Mouse (Mus musculus): Measurements from ENCODE around the gene Rpl36al.

The Rpl36al gene

GRCm38 (mm10) chr12:69159578-69159940, 24.3 kb downstream of the Rpl36al start:
- DNase-seq (ENCODE audit: low spot score in 2 of 2), result no peak

DNA sequence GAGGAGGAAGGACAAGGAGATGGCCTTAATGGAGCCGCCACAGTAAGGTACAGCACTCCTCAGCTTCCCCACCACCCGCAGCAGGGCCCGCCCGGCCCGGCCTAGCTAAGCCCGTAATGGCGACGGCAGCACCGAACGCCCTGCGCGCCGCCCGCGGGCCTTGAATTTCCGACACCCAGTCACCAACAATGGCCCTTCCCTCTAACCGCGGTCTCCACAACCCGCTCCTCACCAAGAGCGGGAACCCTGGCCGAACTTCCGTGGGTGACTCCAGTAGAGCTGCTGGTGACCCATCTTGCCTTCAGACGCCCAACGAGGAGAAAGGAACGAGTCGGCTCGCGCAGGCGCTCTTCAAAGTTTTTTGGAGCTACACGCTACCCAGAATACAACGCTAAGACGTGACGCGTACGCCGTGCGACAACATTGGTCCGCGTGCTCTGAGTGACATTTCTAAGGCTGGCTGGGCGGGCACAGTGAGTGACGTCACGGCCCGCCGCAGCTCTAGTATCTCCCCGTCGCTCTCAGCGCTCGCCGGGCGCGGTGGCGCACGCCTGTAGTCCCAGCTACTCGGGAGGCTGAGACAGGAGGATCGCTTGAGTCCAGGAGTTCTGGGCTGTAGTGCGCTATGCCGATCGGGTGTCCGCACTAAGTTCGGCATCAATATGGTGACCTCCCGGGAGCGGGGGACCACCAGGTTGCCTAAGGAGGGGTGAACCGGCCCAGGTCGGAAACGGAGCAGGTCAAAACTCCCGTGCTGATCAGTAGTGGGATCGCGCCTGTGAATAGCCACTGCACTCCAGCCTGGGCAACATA, 24.9 kb downstream of the Rpl36al start, which contains the start of gene Rps29:
TSS of gene Rps29 (minus strand) at position 422 of the 813 bp plus-strand sequence.
- peak; percentile 92 to 96 for DNase-seq (ENCODE audit: low spot score in 2 of 2)

DNA sequence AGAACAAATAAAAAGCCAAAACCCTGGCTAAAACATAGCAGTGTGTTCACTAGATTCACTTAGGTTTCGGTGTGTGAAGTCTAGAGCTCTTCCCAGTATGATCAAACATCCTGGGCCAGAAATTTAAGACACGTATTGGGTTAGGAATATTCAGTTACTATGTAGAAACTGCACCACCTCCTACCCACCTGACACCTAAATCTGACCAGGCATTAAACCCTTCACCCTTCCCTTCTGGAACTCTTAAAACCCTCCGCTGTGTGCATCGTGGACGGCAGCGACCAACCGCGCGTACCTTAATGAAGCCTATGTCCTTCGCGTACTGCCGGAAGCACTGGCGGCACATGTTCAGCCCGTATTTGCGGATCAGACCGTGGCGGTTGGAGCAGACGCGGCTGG, 25.5 kb downstream of the Rpl36al start:
- no peak for DNase-seq (ENCODE audit: low spot score in 2 of 2)

DNA sequence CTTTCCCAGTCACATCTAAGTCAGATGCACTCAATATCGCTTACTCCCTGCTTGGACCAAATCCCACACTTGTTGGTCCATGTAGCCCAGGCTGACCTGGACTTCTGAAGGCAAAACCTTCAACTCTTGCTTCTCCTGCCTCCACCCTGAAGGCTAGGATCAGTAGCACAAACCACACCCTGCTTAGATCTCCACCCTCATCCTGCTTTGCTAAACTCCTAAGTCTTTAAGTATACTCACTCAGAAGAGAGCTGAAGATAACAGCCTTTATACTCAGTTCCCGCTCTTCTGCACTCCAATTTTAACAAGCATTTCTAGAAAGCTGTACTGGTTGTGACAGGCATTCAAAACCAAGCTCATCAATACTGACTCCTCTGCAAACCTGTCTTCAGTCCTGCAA, 26.8 kb downstream of the Rpl36al start:
- DNase-seq (ENCODE audit: low spot score in 2 of 2), result no peak

GRCm38 (mm10) chr12:69156436-69156835, 27.4 kb downstream of the Rpl36al start:
- DNase-seq (ENCODE audit: low spot score in 2 of 2), result no peak

DNA sequence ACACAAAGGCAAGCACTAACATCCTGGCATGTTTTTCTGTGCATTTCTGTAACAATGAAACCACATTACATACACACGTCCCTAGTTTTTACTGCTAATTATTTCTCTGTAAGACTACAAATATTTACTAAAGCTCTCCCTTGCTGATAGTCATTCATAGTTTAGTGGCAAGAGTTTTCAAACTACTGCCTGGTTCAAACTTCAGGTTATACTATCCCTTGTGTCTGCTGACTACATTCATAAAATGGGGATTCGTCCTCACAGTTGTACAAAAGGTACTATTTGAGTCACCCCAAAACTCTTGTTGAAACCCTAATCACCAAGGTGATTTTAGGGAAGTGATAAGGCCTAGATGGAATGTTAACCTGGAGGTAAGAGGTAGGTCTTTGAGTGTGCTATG, 28.0 kb downstream of the Rpl36al start:
- no peak for DNase-seq (ENCODE audit: low spot score in 2 of 2)

GRCm38 (mm10) chr12:69150049-69150448, 33.8 kb downstream of the Rpl36al start:
- DNase-seq (ENCODE audit: low spot score in 2 of 2), result no peak

- no peak for DNase-seq (ENCODE audit: low spot score in 2 of 2)
Observed at GRCm38 (mm10) chr12:69147166-69147735, 36.6 kb downstream of the Rpl36al start.

DNA sequence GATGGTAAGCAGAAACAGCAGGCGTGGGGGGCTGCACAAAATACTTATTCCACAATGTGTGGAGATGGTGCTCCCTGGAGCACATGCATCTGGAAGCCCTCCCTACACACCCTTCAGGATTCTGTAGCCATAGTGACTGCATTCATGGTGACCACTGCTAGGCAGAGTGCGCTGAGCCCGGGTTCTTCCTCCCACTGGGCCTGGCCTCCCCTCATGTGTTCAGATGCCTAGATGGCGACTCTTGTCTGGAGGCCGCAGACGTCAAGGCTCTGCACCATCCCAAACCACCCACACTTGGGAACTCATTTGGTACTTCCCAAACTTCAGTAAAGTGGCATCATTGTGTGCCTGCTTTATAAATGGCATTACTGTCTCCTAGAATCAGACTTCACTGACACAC, 40.4 kb downstream of the Rpl36al start:
- no peak for DNase-seq (ENCODE audit: low spot score in 2 of 2)

- DNase-seq (ENCODE audit: low spot score in 2 of 2), result no peak
Observed at GRCm38 (mm10) chr12:69139841-69140240, 44.0 kb downstream of the Rpl36al start.

DNA sequence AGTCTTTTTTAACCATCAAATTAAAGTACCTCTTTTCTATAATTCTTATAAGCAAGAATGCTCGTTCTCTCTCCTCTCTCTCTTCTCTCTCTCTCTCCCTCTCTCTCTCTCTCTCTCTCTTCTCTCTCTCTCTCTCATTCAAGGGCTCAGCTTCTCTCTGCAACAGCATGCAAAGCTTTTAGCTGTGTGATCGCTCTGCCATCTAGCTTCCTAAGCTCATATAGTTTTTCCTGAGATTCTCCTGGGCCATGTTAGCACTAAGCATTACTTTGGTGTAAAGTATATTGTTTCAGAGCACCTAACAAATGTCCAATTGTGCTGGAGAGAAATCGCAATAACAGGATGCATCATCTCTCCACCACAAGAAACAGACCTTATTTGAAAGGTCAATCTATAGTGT, 44.7 kb downstream of the Rpl36al start:
- DNase-seq (ENCODE audit: low spot score in 2 of 2), result no peak
